Mouse (Mus musculus) hindbrain, embryonic 12.5 days (tissue): Measurements from ENCODE around the gene Xpo4. TPM values are rescaled to one million over a fixed set of nuclear protein-coding genes. Genes with fewer than 3 reads are reported as not detected.
"Not testable (repeated sequence)": the region's sequence is repeated elsewhere in the genome, so short reads cannot be mapped to it uniquely, and the experiment has no call there.

Source experiments
- ATAC-seq: fragments of 200-750 bp; cut with Nextera tagmentation; 2 replicates; pipeline ENCODE4 v1.8.0; 2017; ENCODE audit warnings: moderate TSS enrichment; ENCODE audit not compliant: low FRiP score
- H3K27ac ChIP-seq: fragments of 300-500 bp; sonication (generic); 2 replicates; pipeline ENCODE4 v1.5.1; 2016; ENCODE audit warnings: mild to moderate bottlenecking
- H3K27me3 ChIP-seq: fragments of 300-500 bp; sonication (generic); 2 replicates; pipeline ENCODE4 v1.6.1; 2016; ENCODE audit warnings: mild to moderate bottlenecking
- H3K36me3 ChIP-seq: fragments of 300-500 bp; sonication (generic); 2 replicates; pipeline ENCODE4 v1.6.1; 2016; ENCODE audit warnings: mild to moderate bottlenecking
- H3K4me1 ChIP-seq: fragments of 300-500 bp; sonication (generic); 2 replicates; pipeline ENCODE4 v1.6.1; 2016
- H3K4me2 ChIP-seq: fragments of 300-500 bp; sonication (generic); replicated peaks from 2 replicates; pipeline ENCODE4 v1.6.1; 2016; ENCODE audit warnings: mild to moderate bottlenecking
- H3K4me3 ChIP-seq: fragments of 300-500 bp; sonication (generic); 2 replicates; pipeline ENCODE4 v1.5.1; 2016; ENCODE audit warnings: mild to moderate bottlenecking
- H3K9ac ChIP-seq: fragments of 300-500 bp; sonication (generic); 2 replicates; pipeline ENCODE4 v1.6.1; 2016; ENCODE audit warnings: mild to moderate bottlenecking, moderate library complexity
- H3K9me3 ChIP-seq: fragments of 300-500 bp; sonication (generic); replicated peaks from 2 replicates; pipeline ENCODE4 v1.6.1; 2016; ENCODE audit warnings: mild to moderate bottlenecking
- WGBS: fragments of 180-500 bp; shearing (Covaris S2); methylation state at CpG from one replicate; pipeline ENCODE4 v1.1.7; 2016; 5-methylcytosine and 5-hydroxymethylcytosine counted together
- polyA plus RNA-seq: library from polyadenylated mRNA; unstranded; fragments of >200 nt; fragmentation: Nextera tagmentation; extraction: Ambion mirVana; gene quantifications from 2 replicates; pipeline ENCODE4 v1.2.1, GENCODE M21; 2016

Gene Xpo4
- polyA plus RNA-seq, 1 experiment from 2014 or later = 24.4 TPM

DNA sequence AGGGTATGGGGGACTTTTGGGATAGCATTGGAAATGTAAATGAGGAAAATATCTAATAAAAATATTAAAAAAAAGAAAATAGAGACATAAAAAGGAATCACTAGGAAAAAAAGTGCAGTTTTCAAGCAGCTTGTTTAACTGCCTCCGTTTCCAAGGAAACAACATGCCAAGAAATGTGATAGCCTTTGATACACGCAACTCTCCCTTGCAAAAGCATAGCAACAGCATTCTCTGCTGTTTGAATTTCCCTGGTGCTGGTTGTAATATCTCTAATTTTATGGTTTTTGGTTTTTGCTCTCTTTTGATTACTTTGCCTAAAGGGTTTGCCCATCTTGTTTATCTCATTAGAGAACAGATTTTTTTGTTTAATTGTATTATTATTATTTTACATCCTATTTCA, 10.3 kb upstream of the Xpo4 start:
- no peak overlapping the region for H3K4me2 ChIP-seq
- H3K4me1 ChIP-seq = no peaks in the 10 kb centered on the region
- H3K27ac ChIP-seq = no peak overlapping the region
- no peaks in the 10 kb centered on the region for H3K27me3 ChIP-seq
- ATAC-seq = no peak
- no peaks in the 10 kb centered on the region for H3K36me3 ChIP-seq
- no peak overlapping the region for H3K9ac ChIP-seq
- no peaks in the 10 kb centered on the region for H3K9me3 ChIP-seq
- H3K4me3 ChIP-seq = no peak overlapping the region
- 55% methylated on average over 2 of the region's 2 CpGs for WGBS

DNA sequence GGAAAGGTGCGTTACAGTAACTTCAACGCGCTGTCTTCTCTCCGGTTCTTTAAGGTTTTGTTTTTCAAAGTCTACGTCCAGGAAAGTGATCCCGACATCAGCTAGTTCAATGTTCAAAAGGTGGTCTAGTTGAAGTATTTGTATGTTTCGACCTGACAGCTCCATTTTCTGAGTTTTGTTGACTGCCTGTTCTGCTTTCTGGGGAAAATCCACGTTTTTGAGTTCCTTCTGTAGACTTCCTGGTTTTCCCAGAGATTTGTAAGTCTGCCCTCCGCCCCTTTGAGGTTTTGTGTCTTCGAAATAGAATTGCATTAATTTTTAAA, 359 bp upstream of the Xpo4 start:
- 15% methylated on average over 10 of the region's 10 CpGs for WGBS
- peaks cover 13% of the 10 kb centered on the region for H3K4me1 ChIP-seq

DNA sequence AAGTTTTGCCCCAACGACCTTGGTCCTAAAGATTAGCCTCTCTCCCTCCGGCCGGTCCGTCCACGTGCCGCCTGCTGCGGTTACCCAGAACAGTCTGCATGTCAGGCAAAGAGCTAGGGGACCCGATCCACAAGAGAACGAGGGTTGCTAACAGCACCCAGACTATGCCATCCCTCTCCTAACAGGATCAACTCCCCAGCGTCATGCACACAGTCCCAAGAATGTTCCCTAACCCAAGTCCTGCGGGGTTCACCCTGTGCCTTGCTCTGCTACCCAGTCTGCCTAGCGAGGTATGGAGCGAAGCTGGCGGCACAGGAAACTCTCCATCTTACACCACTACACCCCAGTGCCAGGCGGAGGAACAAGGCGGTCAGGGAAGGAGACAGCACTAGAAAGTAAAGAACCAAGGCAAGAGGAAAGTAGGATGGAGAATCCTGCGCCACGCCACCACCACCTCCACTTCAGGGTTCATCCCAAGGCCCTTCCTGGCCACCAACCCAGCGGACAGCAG, 864 bp downstream of the Xpo4 start:
- H3K36me3 ChIP-seq = no peaks in the 10 kb centered on the region
- no peaks in the 10 kb centered on the region for H3K27me3 ChIP-seq
- peaks cover 13% of the 10 kb centered on the region for H3K4me1 ChIP-seq
- no peaks in the 10 kb centered on the region for H3K9me3 ChIP-seq
- H3K4me3 ChIP-seq = peak overlapping the region; percentile 86
- H3K9ac ChIP-seq = peak overlapping the region; percentile 90
- WGBS = under 1% methylated on average over 19 of the region's 19 CpGs
- ATAC-seq = peak; percentile 71
- H3K4me2 ChIP-seq = peak overlapping the region; percentile 93
- peak overlapping the region; percentile 97 for H3K27ac ChIP-seq

More for the DNA sequence above, 359 bp upstream of the Xpo4 start:
- Histone ChIP-seq H3K4me2 (peak overlapping the region; percentile 93), H3K27me3 (no peaks in the 10 kb centered on the region), H3K9me3 (no peaks in the 10 kb centered on the region), H3K36me3 (no peaks in the 10 kb centered on the region), H3K9ac (peak overlapping the region; percentile 90), H3K4me3 (peak overlapping the region; percentile 86), H3K27ac (peak overlapping the region; percentile 97)
- ATAC-seq = no peak

DNA sequence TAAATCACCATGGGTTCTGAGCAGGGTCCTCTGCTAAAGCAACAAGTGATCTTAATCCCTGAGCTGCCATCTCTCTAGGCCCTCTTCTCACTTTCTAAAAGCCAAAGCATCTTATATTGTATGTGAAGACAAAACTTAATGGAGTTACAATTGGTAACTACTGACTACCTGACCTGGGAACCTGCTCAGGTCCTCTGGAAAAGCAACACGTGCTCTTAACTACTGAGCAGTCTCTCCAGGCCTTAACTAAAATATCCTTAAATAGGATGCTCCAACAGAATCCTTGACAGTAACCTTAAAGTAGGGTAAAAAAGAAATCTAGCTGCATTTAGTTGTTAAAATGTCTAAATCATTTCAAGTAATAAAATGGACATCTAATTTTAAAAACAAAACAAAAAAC, 1.6 kb downstream of the Xpo4 start:
- Histone ChIP-seq H3K27ac (no peak overlapping the region), H3K9ac (no peak overlapping the region), H3K4me3 (peak overlapping the region; percentile 86), H3K9me3 (no peaks in the 10 kb centered on the region), H3K36me3 (no peaks in the 10 kb centered on the region), H3K4me1 (peaks cover 13% of the 10 kb centered on the region), H3K4me2 (peak overlapping the region; percentile 93), H3K27me3 (no peaks in the 10 kb centered on the region)
- no peak for ATAC-seq
- 50% methylated on average over 1 of the region's 1 CpGs for WGBS

DNA sequence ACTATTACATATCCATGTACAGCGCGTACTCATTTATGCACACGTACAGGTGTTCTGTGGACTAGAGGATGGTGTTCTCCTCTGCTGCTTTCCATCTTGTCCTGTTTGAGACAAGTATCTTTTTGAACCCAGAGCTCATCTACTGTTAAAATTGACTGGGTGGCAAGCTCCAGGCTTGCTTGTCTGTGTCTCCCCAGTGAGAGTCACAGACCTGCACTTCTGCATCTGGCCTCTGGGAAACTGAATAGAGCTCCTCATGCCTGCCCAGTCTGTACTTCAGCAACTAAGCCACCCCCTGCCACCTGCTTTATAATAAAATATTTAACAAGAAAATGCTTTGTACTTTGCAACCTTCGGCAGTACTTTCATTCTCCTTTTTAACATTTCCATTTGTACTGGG, 6.9 kb downstream of the Xpo4 start:
- Histone ChIP-seq H3K4me1 (no peaks in the 10 kb centered on the region), H3K27ac (no peak overlapping the region), H3K9ac (no peak overlapping the region), H3K9me3 (no peaks in the 10 kb centered on the region), H3K27me3 (no peaks in the 10 kb centered on the region), H3K4me3 (no peak overlapping the region), H3K4me2 (no peak overlapping the region), H3K36me3 (no peaks in the 10 kb centered on the region)
- 95% methylated on average over 4 of the region's 4 CpGs for WGBS
- no peak for ATAC-seq

DNA sequence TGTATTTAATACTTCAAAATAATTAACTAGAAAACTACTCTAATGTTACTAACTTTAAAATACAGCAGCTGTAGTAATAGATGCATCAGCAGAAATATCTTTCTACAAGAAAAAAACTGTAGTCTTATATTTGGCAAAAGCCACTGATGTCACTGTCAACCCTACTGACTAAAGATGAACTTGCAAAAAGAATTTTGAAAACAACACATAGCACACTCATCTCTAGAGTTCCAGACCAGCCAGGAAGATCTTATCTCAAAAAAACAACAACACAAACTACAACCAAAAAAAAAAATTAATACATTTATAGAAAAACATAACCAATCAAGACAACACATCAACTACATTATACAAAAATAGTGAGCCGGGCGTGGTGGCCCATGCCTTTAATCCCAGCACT, 7.7 kb downstream of the Xpo4 start:
- WGBS = 100% methylated on average over 2 of the region's 2 CpGs
- H3K27ac ChIP-seq = no peak overlapping the region
- H3K4me1 ChIP-seq = no peaks in the 10 kb centered on the region
- no peak overlapping the region for H3K9ac ChIP-seq
- no peak for ATAC-seq
- no peak overlapping the region for H3K4me3 ChIP-seq
- no peak overlapping the region for H3K4me2 ChIP-seq
- no peaks in the 10 kb centered on the region for H3K27me3 ChIP-seq
- H3K36me3 ChIP-seq = no peaks in the 10 kb centered on the region
- H3K9me3 ChIP-seq = no peaks in the 10 kb centered on the region

DNA sequence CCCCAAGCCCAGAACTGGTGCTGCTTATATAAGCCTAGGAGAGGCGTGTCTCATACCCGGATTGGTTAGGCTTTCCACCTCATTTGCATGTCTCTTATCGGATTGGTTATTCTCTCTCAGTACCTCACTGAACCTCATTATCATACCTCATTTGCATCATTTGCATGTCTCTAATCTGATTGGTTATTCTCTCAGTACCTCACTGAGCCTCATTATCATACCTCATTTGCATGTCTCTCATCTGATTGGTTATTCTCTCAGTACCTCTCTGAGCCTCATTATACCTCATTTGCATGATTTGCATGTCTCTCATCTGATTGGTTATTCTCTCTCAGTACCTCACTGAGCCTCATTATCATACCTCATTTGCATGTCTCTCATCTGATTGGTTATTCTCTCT, 8.7 kb downstream of the Xpo4 start:
- H3K4me3 ChIP-seq, H3K27me3 ChIP-seq, H3K9me3 ChIP-seq, H3K4me2 ChIP-seq, H3K27ac ChIP-seq, H3K36me3 ChIP-seq, ATAC-seq, H3K4me1 ChIP-seq, H3K9ac ChIP-seq: not testable (repeated sequence)
- 96% methylated on average over 3 of the region's 3 CpGs for WGBS

DNA sequence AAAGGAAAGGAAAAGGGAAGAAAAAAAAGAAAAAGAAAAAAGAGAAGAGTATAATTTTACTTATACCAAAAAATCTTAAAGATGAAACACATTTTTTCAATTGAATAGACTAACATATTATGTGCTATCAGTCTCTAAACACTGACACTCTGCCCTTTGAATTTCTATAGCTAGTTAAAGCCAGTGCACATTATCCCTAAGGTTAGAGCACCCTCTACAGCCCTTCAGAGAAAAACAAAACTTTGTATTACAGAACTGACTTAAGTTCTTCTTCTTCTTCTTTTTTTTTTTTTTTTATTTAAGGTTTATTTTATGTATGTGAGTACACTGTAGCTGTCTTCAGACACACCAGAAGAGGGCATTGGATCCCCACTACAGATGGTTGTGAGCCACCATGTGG, 15.7 kb downstream of the Xpo4 start:
- no peak for ATAC-seq
- Histone ChIP-seq H3K4me1 (no peaks in the 10 kb centered on the region), H3K4me3 (no peak overlapping the region), H3K27me3 (no peaks in the 10 kb centered on the region), H3K36me3 (no peaks in the 10 kb centered on the region), H3K27ac (no peak overlapping the region), H3K9me3 (no peaks in the 10 kb centered on the region), H3K4me2 (no peak overlapping the region), H3K9ac (no peak overlapping the region)

DNA sequence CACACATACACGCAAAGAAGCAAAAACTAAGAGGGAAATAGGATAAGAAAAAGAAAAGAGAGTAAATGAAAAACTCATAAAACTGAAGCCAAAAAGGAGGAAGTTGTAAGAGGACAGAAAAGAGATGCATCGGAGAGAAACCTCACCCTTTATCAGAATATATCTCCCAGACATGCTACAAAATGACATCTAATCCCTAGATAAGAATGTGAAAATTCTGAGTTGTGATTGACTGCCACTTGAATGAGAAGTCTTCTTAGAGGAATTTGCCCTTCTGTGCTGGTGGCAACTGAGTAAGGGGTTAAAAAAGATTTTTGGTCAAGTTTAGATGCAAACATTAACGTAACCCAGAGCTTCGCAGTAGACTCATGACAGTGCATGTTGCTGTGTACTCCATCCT, 19.1 kb downstream of the Xpo4 start:
- WGBS = 91% methylated on average over 4 of the region's 4 CpGs
- H3K27ac ChIP-seq = no peak overlapping the region

DNA sequence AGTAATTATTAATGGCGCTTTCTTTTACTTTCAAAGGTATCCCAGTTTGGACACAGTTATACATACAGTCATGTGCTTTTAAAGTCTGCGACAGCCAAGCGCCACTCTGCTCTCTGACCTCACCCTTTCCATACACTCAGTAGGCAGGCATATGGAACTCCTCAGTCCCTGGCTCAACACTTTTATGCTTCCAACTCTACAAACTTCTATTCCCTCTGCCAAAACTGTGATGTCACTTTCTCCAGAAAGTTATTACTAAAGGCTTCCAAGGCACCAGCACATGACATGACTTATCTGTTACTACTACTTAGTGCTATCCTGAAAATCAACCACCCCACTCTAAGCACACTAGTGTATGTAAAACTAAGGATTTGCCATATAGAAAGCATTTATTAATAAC, 26.1 kb downstream of the Xpo4 start:
- no peak overlapping the region for H3K27ac ChIP-seq
- no peak overlapping the region for H3K4me2 ChIP-seq
- no peaks in the 10 kb centered on the region for H3K4me1 ChIP-seq
- no peak overlapping the region for H3K9ac ChIP-seq
- WGBS = 93% methylated on average over 3 of the region's 3 CpGs
- no peaks in the 10 kb centered on the region for H3K27me3 ChIP-seq
- H3K36me3 ChIP-seq = 0 out of 2 replicates have a peak, but pooled peaks cover 3% of the 10 kb centered on the region
- H3K9me3 ChIP-seq = no peaks in the 10 kb centered on the region
- ATAC-seq = no peak
- no peak overlapping the region for H3K4me3 ChIP-seq

More for the DNA sequence above, 19.1 kb downstream of the Xpo4 start:
- no peak for ATAC-seq
- Histone ChIP-seq H3K4me2 (no peak overlapping the region), H3K36me3 (0 out of 2 replicates have a peak, but pooled peaks cover 3% of the 10 kb centered on the region), H3K27me3 (no peaks in the 10 kb centered on the region), H3K9ac (no peak overlapping the region), H3K4me3 (no peak overlapping the region), H3K4me1 (no peaks in the 10 kb centered on the region), H3K9me3 (no peaks in the 10 kb centered on the region)

DNA sequence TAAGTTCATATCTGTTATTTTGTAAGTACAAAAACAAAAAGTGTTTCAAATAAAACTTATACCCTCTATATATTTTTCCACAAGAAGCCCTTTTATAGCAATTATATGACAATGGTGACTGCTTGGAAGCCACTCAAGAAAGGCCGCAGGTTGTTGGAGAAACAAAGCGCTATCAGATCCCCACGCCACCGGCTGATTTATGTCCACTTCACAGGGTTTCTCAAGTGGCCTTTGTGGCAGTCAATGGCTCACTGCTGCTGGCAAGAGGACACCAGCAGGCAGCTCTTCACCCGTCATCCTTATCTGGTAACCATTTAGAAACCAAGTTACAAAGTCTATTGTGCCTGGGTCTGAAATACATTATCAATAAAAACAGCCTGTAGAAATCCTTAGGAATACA, 31.1 kb downstream of the Xpo4 start:
- no peaks in the 10 kb centered on the region for H3K4me1 ChIP-seq
- H3K36me3 ChIP-seq = no peaks in the 10 kb centered on the region; the same call in none of the 2 replicates
- H3K4me2 ChIP-seq = no peak overlapping the region
- H3K27ac ChIP-seq = no peak overlapping the region
- no peak overlapping the region for H3K4me3 ChIP-seq
- no peaks in the 10 kb centered on the region for H3K9me3 ChIP-seq
- no peaks in the 10 kb centered on the region for H3K27me3 ChIP-seq
- ATAC-seq = no peak
- no peak overlapping the region for H3K9ac ChIP-seq
- 42% methylated on average over 5 of the region's 5 CpGs for WGBS

DNA sequence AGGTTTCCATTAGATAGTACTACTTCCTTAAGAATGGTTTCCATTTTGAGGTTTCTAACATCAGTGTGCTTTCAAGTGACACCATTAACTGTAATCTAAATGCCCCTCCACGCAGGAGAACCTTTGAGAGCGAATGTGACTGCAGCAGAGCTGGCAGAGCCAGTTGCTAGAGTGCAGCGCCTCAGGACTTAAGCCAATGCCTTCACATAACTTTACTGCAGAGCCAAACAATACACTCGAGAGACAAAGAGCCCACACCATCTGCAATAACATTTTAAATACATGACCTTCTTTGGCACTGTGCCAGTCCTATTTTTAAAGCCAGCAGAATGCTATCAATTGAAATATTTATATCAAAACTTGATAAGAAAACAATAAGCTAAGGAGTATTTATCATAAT, 35.6 kb downstream of the Xpo4 start:
- H3K9ac ChIP-seq = no peak overlapping the region
- H3K4me2 ChIP-seq = no peak overlapping the region
- H3K27ac ChIP-seq = no peak overlapping the region
- ATAC-seq = no peak
- peaks cover 34% of the 10 kb centered on the region for H3K36me3 ChIP-seq
- no peaks in the 10 kb centered on the region for H3K9me3 ChIP-seq
- H3K4me3 ChIP-seq = no peak overlapping the region
- no peaks in the 10 kb centered on the region for H3K27me3 ChIP-seq
- H3K4me1 ChIP-seq = no peaks in the 10 kb centered on the region
- WGBS = 88% methylated on average over 4 of the region's 4 CpGs

DNA sequence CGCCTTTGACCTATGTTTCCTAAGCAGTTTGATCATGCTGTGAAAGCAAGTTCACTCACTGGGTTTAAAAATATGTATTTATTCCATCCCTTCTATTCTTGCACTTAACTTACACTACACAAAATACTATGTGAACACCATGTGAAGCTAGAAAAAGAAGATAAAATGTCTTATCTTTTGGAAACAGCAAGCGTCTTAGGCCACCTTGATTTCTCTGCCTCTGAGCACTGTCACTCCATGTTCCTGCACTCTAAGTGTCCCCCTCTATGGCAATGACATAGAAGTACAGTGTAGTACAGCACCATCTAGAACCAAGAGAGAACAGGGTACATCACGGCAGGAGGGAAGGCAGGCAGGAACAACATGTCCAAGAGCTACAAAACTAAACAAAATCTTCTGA, 42.3 kb downstream of the Xpo4 start:
- peaks cover 24% of the 10 kb centered on the region for H3K36me3 ChIP-seq
- no peaks in the 10 kb centered on the region for H3K4me1 ChIP-seq
- ATAC-seq = no peak
- H3K27me3 ChIP-seq = no peaks in the 10 kb centered on the region
- no peak overlapping the region for H3K4me3 ChIP-seq
- no peak overlapping the region for H3K9ac ChIP-seq
- H3K27ac ChIP-seq = no peak overlapping the region
- 88% methylated on average over 3 of the region's 3 CpGs for WGBS
- no peak overlapping the region for H3K4me2 ChIP-seq
- H3K9me3 ChIP-seq = no peaks in the 10 kb centered on the region
